Mouse (Mus musculus) gastrocnemius, postnatal 14 days (tissue): ENCODE measurements around the gene Glrx3. TPM values are rescaled to one million over a fixed set of nuclear protein-coding genes. Genes with fewer than 3 reads are reported as not detected.
A peak's percentile ranks its signal among the peaks of the same experiment; 100 is the strongest.
"Not testable (repeated sequence)": the region's sequence is repeated elsewhere in the genome, so short reads cannot be mapped to it uniquely, and the experiment has no call there.

Experiments used
- DNase-seq: peaks from one replicate; pipeline ENCODE4 v3.0.0; 2021; ENCODE audit warnings: mixed read lengths
- intact Hi-C: fragments of 180-260 bp; cut with DNase I; formaldehyde crosslinking; loops from one replicate; pipeline ENCODE4 v1.15.1; 2025; ENCODE audit warnings: low total_unique reads
- long read RNA-seq, 2 experiments: library from polyadenylated mRNA; stranded (forward); transcript quantifications; one replicate each; pipeline ENCODE4 v2.0.0; 2021
- total RNA-seq, 2 experiments: library from RNA; stranded (reverse); gene quantifications; 2 replicates each; pipeline ENCODE4 v1.2.3; 2021

Glrx3 gene
- 10 to 100 TPM; 83.3 to 90.5 TPM for total RNA-seq
- long read RNA-seq, experiment 1, transcript Glrx3-201 (11 exons, 1,685 nt), result major isoform, 127 of 132 reads
- long read RNA-seq, experiment 1, partial matches to known transcripts, result 1 of 132 reads
- long read RNA-seq, experiment 1, other reads (novel, unspliced or antisense), result 4 of 132 reads
- long read RNA-seq, experiment 2, transcript Glrx3-201 (11 exons, 1,685 nt), result major isoform, 134 of 144 reads
- long read RNA-seq, experiment 2, partial matches to known transcripts, result 5 of 144 reads
- long read RNA-seq, experiment 2, other reads (novel, unspliced or antisense), result 4 of 144 reads

DNA sequence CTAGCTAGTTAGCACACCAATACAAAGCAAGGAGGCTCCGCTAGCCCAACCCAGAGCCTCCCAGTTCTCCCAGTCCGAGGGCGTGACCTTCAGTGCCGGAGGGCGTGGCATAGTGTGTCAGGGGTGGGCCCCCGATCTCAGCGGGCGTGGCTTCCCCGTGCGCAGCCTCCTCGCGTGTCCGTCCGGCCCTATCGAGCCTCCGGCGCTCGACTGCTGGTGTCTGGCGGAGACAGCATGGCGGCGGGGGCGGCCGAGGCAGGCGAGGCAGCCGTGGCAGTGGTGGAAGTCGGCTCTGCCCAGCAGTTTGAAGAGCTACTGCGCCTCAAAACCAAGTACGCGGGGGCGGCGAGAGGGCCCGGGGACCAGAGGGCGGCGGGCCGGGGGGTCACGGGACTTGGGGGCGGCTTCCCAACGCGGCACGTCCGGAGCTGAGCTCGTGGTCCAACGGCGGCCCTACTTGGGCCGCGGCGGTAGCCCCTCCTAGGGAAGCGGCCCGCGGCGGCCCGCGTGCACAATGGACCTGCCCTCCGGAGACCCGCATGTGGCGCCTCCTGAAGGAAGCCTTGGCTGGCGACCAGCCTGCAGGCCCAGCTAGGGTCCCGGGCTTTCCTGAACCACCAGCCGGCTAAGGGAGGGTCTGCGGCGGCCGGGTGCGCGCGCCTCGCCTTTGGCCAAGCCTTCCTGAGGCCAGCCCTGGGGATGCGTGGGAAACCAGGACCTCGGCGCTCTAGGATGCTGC is at the start of gene Glrx3:
Gene Glrx3 (plus strand): TSS at position 175 of the 739 bp plus-strand sequence.
- intact Hi-C loops, result no loop called here
- peak; percentile 97 for DNase-seq

DNA sequence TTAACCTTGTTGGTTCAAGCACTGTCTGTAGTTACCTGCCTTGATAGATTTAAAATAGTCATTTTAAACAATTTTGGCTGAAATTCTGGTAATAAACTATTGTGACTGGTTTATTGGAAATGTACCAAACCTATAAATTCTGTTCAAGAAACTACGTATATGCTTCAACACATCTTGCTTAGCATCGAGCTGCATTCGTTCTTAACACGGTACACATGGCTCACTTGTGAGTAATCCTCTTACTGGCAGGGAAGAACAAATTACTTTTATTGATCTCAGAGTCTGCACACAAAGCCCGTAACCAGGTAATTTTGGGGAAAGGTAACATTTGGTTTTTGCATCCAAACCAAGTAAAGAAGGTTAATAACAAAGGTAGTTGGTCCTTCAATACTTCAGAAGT is 49.6 kb upstream of the Glrx3 start:
- intact Hi-C loops, result no loop called here
- no peak for DNase-seq

DNA sequence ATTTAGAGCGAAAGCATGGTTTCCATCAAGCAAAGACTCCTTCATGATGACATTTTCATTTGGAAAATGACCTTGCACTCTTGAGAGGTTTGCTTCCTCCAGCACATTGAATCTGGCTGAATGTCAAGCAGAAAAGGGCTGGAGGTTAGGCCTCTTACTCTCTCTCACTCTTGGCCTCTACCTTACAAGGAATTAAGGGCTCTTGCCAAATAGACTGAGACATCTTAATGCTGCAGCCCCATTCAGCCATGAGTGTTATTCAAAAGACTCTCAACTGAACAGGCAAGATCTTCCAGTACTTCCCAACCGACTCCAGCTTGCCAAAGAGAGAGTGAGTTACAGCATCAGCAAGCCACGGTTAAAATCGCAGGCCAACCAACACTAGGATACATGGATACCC is 42.0 kb upstream of the Glrx3 start:
- no peak for DNase-seq
- intact Hi-C loops, result no loop called here

- intact Hi-C loops, result no loop called here
- DNase-seq, result no peak
Observed at GRCm38 (mm10) chr7:137397361-137397910, 40.0 kb upstream of the Glrx3 start.

DNA sequence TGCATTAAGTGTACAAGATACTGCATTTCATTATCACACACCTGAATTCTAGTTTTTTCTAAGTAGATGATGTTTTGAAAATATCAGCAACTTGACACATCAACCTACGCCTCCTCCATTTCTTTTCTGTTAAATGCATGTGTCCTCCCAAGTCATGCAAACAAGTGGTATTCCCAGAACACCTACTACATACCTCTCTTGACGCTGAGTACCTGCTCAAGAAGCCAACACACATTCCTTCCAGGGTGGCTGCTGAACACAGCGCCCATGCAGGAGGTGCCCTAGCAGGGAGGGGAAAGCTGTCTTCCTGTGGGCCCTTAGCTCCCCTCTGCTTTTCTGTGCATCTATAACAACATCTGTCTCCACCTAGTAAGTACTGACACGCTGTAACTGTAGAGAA is 38.4 kb upstream of the Glrx3 start:
- intact Hi-C loops, result no loop called here
- no peak for DNase-seq

- no peak for DNase-seq
- intact Hi-C loops, result no loop called here
Observed at GRCm38 (mm10) chr7:137404146-137404545, 33.3 kb upstream of the Glrx3 start.

DNA sequence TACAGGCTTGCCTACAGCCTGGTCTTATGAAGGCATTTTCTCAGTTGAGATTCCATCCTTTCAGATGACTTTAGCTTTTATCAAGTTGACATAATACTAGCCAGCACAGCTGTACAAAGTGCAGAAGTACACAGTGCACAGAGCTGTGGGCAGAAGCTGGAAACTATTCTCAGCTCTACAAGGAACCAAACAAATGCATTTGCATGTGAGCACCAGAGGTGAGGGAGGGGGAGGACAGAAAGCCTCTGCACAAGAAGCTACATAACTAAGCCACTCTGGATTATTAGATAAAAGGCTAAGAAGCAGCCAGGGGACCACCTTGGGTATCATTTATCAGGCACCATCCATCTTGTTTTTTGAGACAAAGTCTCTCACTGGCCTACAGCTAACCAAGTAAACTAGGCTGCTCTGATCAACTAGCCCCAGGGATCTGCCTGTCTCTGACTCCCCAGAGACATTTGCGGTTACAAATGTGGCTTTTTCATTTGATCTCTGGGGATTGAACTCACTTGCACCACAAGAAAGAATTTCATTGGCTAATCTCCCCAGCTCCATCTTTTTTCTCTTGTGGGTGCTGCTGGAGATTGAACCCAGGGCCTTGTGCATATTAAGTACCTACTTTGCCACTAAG is 29.9 kb upstream of the Glrx3 start:
- intact Hi-C loops, result no loop called here
- DNase-seq, result no peak

DNA sequence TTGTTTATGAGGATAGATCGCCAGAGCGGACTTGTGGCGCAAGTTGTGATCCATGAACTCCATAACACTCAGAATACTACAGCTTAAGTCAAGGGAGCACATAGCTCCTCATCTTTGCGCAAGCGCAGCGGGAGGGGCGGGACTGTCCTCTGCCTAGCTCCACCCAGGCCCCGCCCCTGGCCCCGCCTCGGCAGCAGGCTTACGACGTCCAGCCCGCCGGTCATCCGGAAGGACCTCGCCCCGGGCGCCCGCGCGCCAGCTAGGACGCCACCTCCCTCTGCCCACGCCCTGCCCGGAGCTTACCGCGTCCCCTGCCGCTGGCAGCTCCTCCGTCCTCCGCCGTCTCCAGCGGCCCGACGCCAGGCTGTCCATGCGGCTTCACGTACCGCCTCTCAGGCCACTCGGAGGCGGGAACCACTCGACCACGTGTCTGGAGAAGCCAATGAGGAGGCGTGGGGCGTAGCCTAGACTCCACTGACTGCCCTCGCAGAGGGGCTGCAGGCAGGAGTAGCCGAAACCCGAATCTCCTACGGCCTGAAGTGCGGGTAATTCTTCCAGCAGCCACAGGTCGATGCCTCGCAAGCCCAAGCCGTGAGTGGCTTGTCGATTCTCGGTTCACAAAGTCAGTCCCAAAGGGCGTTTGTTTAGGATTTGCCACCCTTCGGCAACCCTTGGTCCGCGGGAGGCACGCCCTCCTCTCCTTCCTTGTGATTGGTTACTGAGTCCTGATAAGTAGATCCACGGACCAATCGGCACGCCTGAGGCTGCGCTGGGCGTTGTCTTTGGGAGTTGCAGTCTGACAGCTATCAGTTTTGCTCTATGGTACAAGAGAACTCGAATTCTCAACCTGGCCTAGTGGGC is 26.8 kb upstream of the Glrx3 start, which contains the start of gene 9430038I01Rik:
Gene 9430038I01Rik (minus strand): TSS at position 426 of the 861 bp plus-strand sequence.
- intact Hi-C loops, result no loop called here
- DNase-seq, result peak; percentile 98

DNA sequence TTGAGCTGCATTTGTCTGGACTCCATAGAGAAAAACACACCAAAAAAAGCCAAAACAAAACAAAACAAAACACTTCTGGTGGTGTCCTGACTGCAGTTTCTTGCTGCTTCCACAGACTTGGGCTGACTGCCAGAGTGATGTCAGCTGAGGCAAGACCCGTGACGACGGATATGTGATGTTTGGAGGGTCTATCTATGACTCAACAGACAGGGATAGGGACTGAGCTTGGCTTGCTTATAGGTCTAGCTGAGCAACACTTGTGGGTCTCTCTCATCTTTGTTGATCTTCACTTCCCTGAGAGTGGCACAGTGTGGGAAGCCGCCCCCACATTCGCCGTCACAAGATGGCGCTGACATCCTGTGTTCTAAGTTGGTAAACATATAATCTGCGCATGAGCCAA is 22.7 kb upstream of the Glrx3 start:
- intact Hi-C loops, result no loop called here
- DNase-seq, result no peak

DNA sequence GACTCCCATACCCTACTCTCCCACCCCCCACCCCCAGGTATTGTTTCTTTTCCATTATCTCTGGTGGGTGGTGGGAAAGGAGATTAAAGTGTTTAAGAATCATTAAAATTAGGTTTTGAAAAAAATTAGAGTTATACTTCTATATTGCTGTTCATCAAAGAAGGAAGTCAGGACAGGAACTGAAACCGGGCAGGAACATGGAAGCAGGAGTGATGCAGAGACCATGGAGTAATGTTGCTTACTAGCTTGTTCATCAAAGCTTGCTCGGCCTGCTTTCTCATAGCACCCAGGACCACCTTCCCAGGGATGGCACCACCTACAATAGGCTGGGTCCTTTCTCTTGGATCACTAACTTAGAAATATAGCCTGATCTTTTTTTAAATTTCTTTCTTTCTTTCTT is 16.9 kb upstream of the Glrx3 start:
- intact Hi-C loops, result no loop called here
- DNase-seq, result no peak

- intact Hi-C loops, result no loop called here
- DNase-seq, result no peak
Observed at GRCm38 (mm10) chr7:137421236-137421635, 16.2 kb upstream of the Glrx3 start.

DNA sequence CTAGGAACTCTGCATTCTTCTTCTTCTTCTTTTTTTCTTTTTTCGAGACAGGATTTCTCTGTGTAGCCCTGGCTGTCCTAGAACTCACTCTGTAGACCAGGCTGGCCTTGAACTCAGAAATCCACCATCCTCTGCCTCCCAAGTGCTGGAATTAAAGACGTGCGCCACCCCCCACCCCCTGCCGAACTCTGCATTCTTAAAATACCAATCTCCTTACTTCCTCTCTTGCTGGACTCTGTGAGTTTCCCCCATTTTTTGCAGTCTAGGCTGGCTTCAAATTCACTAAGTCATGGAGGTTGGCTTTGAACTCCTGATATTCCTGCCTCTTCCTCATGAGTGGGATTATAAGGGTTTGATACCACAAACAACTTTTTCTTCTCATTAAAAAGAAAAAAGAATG is 10.7 kb upstream of the Glrx3 start:
- DNase-seq, result no peak

GRCm38 (mm10) chr7:137431769-137432603 is 5.4 kb upstream of the Glrx3 start:
- DNase-seq, result no peak
- intact Hi-C loops, result no loop called here

More for the DNA sequence above, 10.7 kb upstream of the Glrx3 start:
- intact Hi-C loops, result no loop called here

GRCm38 (mm10) chr7:137436901-137437300 is 513 bp upstream of the Glrx3 start:
- intact Hi-C loops, result no loop called here
- DNase-seq, result no peak

DNA sequence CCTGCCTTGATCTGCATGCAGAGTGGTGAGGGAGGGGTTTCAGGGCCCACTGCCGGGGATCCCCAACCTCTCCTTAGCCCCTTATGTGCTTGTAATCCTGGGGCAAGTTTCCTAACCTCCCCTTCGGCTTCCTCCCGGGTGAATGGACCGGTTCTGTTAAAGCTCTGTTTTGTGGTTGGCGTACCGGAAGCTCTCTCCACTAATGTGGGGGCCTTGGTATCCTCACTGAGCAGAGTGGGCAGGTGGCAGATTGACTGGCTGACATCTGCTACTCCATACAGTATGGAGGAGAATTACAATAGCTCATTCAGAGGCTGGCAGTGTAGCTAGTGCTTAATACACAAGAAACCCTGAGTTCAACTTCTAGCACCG is 751 bp downstream of the Glrx3 start:
- no peak for DNase-seq
- intact Hi-C loops, result no loop called here

- intact Hi-C loops, DNase-seq: not testable (repeated sequence)
Observed at GRCm38 (mm10) chr7:137438962-137439361, 1.5 kb downstream of the Glrx3 start.

- peak; percentile 38 for DNase-seq
- intact Hi-C loops, result no loop called here
Observed at GRCm38 (mm10) chr7:137442951-137443350, 5.5 kb downstream of the Glrx3 start.

GRCm38 (mm10) chr7:137445321-137445720 is 7.9 kb downstream of the Glrx3 start:
- intact Hi-C loops, result no loop called here
- DNase-seq, result no peak

- intact Hi-C loops, result no loop called here
- DNase-seq, result no peak
Observed at GRCm38 (mm10) chr7:137461396-137461795, 24.0 kb downstream of the Glrx3 start.
